Mouse (Mus musculus): Measurements from ENCODE around the gene Adsl. TPM values are rescaled to one million over a fixed set of nuclear protein-coding genes. Genes with fewer than 3 reads are reported as not detected.

The Adsl gene
- polyA plus RNA-seq, 1 experiment from 2014 or later: 164 TPM

- H3K27me3 ChIP-seq (ENCODE audit: control insufficient read depth, insufficient read depth, low read length): no peaks in the 10 kb centered on the region
- WGBS: 36% methylated on average over 1 of the region's 1 CpGs
- no peaks in the 10 kb centered on the region for H3K36me3 ChIP-seq (ENCODE audit: control insufficient read depth, insufficient read depth, low read length)
- H3K4me2 ChIP-seq (ENCODE audit: low read depth, low read length): no peak overlapping the region
- no peaks in the 10 kb centered on the region for H3K9me3 ChIP-seq (replicated peaks; ENCODE audit: control insufficient read depth, low read length)
- H3K27ac ChIP-seq (ENCODE audit: low read length): peak overlapping the region; percentile 92
- ATAC-seq (ENCODE audit: insufficient read depth, low FRiP score): no peak
- H3K4me1 ChIP-seq (ENCODE audit: control insufficient read depth, insufficient read depth, low read length): peaks cover 6% of the 10 kb centered on the region
- no peak overlapping the region for H3K4me3 ChIP-seq (replicated peaks; ENCODE audit: low read length)
- no peak overlapping the region for H3K9ac ChIP-seq (ENCODE audit: low read length)
Observed at GRCm38 (mm10) chr15:80988331-80988730, 40.0 kb downstream of the Adsl start.

GRCm38 (mm10) chr15:80989712-80990111 is 41.4 kb downstream of the Adsl start:
- peak; percentile 96 for ATAC-seq (ENCODE audit: insufficient read depth, low FRiP score)

GRCm38 (mm10) chr15:80994959-80995358 is 46.7 kb downstream of the Adsl start:
- WGBS: 83% methylated on average over 5 of the region's 5 CpGs
- peaks cover 3% of the 10 kb centered on the region; the same call in 1 of the 2 replicates for H3K4me1 ChIP-seq (ENCODE audit: control insufficient read depth, insufficient read depth, low read length)
- no peak overlapping the region for H3K27ac ChIP-seq (ENCODE audit: low read length)
- ATAC-seq (ENCODE audit: insufficient read depth, low FRiP score): no peak
- H3K9ac ChIP-seq (ENCODE audit: low read length): no peak overlapping the region
- H3K4me3 ChIP-seq (replicated peaks; ENCODE audit: low read length): no peak overlapping the region
- H3K27me3 ChIP-seq (ENCODE audit: control insufficient read depth, insufficient read depth, low read length): no peaks in the 10 kb centered on the region
- no peaks in the 10 kb centered on the region for H3K9me3 ChIP-seq (replicated peaks; ENCODE audit: control insufficient read depth, low read length)
- H3K4me2 ChIP-seq (ENCODE audit: low read depth, low read length): no peak overlapping the region
- H3K36me3 ChIP-seq (ENCODE audit: control insufficient read depth, insufficient read depth, low read length): no peaks in the 10 kb centered on the region

More at GRCm38 (mm10) chr15:80989712-80990111, 41.4 kb downstream of the Adsl start:
- H3K4me1 ChIP-seq (ENCODE audit: control insufficient read depth, insufficient read depth, low read length): peaks cover 6% of the 10 kb centered on the region
- no peak overlapping the region for H3K9ac ChIP-seq (ENCODE audit: low read length)
- H3K9me3 ChIP-seq (replicated peaks; ENCODE audit: control insufficient read depth, low read length): no peaks in the 10 kb centered on the region
- H3K4me2 ChIP-seq (ENCODE audit: low read depth, low read length): peak overlapping the region; percentile 16; the same call in 1 of the 2 replicates
- WGBS: 39% methylated on average over 3 of the region's 3 CpGs
- H3K4me3 ChIP-seq (replicated peaks; ENCODE audit: low read length): no peak overlapping the region
- no peaks in the 10 kb centered on the region for H3K36me3 ChIP-seq (ENCODE audit: control insufficient read depth, insufficient read depth, low read length)
- H3K27me3 ChIP-seq (ENCODE audit: control insufficient read depth, insufficient read depth, low read length): no peaks in the 10 kb centered on the region
- peak overlapping the region; percentile 92 for H3K27ac ChIP-seq (ENCODE audit: low read length)

- Histone ChIP-seq H3K27ac (ENCODE audit: low read length) (peak overlapping the region; percentile 47), H3K36me3 (ENCODE audit: control insufficient read depth, insufficient read depth, low read length) (no peaks in the 10 kb centered on the region), H3K4me1 (ENCODE audit: control insufficient read depth, insufficient read depth, low read length) (peaks cover 9% of the 10 kb centered on the region; the same call in 1 of the 2 replicates), H3K9ac (ENCODE audit: low read length) (no peak overlapping the region), H3K27me3 (ENCODE audit: control insufficient read depth, insufficient read depth, low read length) (no peaks in the 10 kb centered on the region), H3K4me3 (replicated peaks; ENCODE audit: low read length) (no peak overlapping the region), H3K4me2 (ENCODE audit: low read depth, low read length) (no peak overlapping the region), H3K9me3 (replicated peaks; ENCODE audit: control insufficient read depth, low read length) (no peaks in the 10 kb centered on the region)
- no peak for ATAC-seq (ENCODE audit: insufficient read depth, low FRiP score)
- 59% methylated on average over 6 of the region's 6 CpGs for WGBS
Observed at GRCm38 (mm10) chr15:80996090-80996835, 48.0 kb downstream of the Adsl start.

- Histone ChIP-seq H3K4me2 (ENCODE audit: low read depth, low read length) (no peak overlapping the region), H3K27me3 (ENCODE audit: control insufficient read depth, insufficient read depth, low read length) (no peaks in the 10 kb centered on the region), H3K4me1 (ENCODE audit: control insufficient read depth, insufficient read depth, low read length) (peaks cover 9% of the 10 kb centered on the region; the same call in 1 of the 2 replicates), H3K36me3 (ENCODE audit: control insufficient read depth, insufficient read depth, low read length) (no peaks in the 10 kb centered on the region), H3K9ac (ENCODE audit: low read length) (no peak overlapping the region), H3K27ac (ENCODE audit: low read length) (peak overlapping the region; percentile 34), H3K9me3 (replicated peaks; ENCODE audit: control insufficient read depth, low read length) (no peaks in the 10 kb centered on the region), H3K4me3 (replicated peaks; ENCODE audit: low read length) (no peak overlapping the region)
- no peak for ATAC-seq (ENCODE audit: insufficient read depth, low FRiP score)
- 24% methylated on average over 1 of the region's 1 CpGs for WGBS
Observed at GRCm38 (mm10) chr15:80997077-80997476, 48.8 kb downstream of the Adsl start.

GRCm38 (mm10) chr15:81000419-81001138 is 52.3 kb downstream of the Adsl start:
- Histone ChIP-seq H3K36me3 (ENCODE audit: control insufficient read depth, insufficient read depth, low read length) (no peaks in the 10 kb centered on the region), H3K27ac (ENCODE audit: low read length) (peak overlapping the region; percentile 37; the same call in 1 of the 2 replicates), H3K4me3 (replicated peaks; ENCODE audit: low read length) (no peak overlapping the region), H3K4me2 (ENCODE audit: low read depth, low read length) (no peak overlapping the region), H3K9ac (ENCODE audit: low read length) (no peak overlapping the region), H3K9me3 (replicated peaks; ENCODE audit: control insufficient read depth, low read length) (no peaks in the 10 kb centered on the region), H3K4me1 (ENCODE audit: control insufficient read depth, insufficient read depth, low read length) (peaks cover 9% of the 10 kb centered on the region; the same call in 1 of the 2 replicates), H3K27me3 (ENCODE audit: control insufficient read depth, insufficient read depth, low read length) (no peaks in the 10 kb centered on the region)
- ATAC-seq (ENCODE audit: insufficient read depth, low FRiP score): peak; percentile 58; the same call in 1 of the 2 replicates
- WGBS: 24% methylated on average over 2 of the region's 4 CpGs

GRCm38 (mm10) chr15:81006127-81006735 is 57.9 kb downstream of the Adsl start:
- H3K9me3 ChIP-seq (replicated peaks; ENCODE audit: control insufficient read depth, low read length): no peaks in the 10 kb centered on the region
- ATAC-seq (ENCODE audit: insufficient read depth, low FRiP score): no peak
- WGBS: 78% methylated on average over 10 of the region's 10 CpGs
- no peaks in the 10 kb centered on the region for H3K36me3 ChIP-seq (ENCODE audit: control insufficient read depth, insufficient read depth, low read length)
- H3K27ac ChIP-seq (ENCODE audit: low read length): no peak overlapping the region
- no peaks in the 10 kb centered on the region for H3K4me1 ChIP-seq (ENCODE audit: control insufficient read depth, insufficient read depth, low read length)
- H3K4me2 ChIP-seq (ENCODE audit: low read depth, low read length): no peak overlapping the region
- H3K27me3 ChIP-seq (ENCODE audit: control insufficient read depth, insufficient read depth, low read length): no peaks in the 10 kb centered on the region
- H3K9ac ChIP-seq (ENCODE audit: low read length): no peak overlapping the region
- H3K4me3 ChIP-seq (replicated peaks; ENCODE audit: low read length): no peak overlapping the region

- Histone ChIP-seq H3K9ac (ENCODE audit: low read length) (no peak overlapping the region), H3K4me1 (ENCODE audit: control insufficient read depth, insufficient read depth, low read length) (no peaks in the 10 kb centered on the region), H3K4me3 (replicated peaks; ENCODE audit: low read length) (no peak overlapping the region), H3K36me3 (ENCODE audit: control insufficient read depth, insufficient read depth, low read length) (no peaks in the 10 kb centered on the region; the same call in 1 of the 2 replicates), H3K27ac (ENCODE audit: low read length) (no peak overlapping the region), H3K27me3 (ENCODE audit: control insufficient read depth, insufficient read depth, low read length) (no peaks in the 10 kb centered on the region), H3K4me2 (ENCODE audit: low read depth, low read length) (no peak overlapping the region), H3K9me3 (replicated peaks; ENCODE audit: control insufficient read depth, low read length) (no peaks in the 10 kb centered on the region)
- WGBS: 96% methylated on average over 9 of the region's 9 CpGs
- no peak for ATAC-seq (ENCODE audit: insufficient read depth, low FRiP score)
Observed at GRCm38 (mm10) chr15:81007339-81007738, 59.0 kb downstream of the Adsl start.

- H3K4me2 ChIP-seq (ENCODE audit: low read depth, low read length): no peak overlapping the region
- ATAC-seq (ENCODE audit: insufficient read depth, low FRiP score): no peak
- no peak overlapping the region for H3K9ac ChIP-seq (ENCODE audit: low read length)
- no peak overlapping the region for H3K4me3 ChIP-seq (replicated peaks; ENCODE audit: low read length)
- H3K27ac ChIP-seq (ENCODE audit: low read length): no peak overlapping the region
- H3K9me3 ChIP-seq (replicated peaks; ENCODE audit: control insufficient read depth, low read length): no peaks in the 10 kb centered on the region
- H3K4me1 ChIP-seq (ENCODE audit: control insufficient read depth, insufficient read depth, low read length): no peaks in the 10 kb centered on the region
- H3K27me3 ChIP-seq (ENCODE audit: control insufficient read depth, insufficient read depth, low read length): no peaks in the 10 kb centered on the region
- no peaks in the 10 kb centered on the region; the same call in 1 of the 2 replicates for H3K36me3 ChIP-seq (ENCODE audit: control insufficient read depth, insufficient read depth, low read length)
- 89% methylated on average over 8 of the region's 8 CpGs for WGBS
Observed at GRCm38 (mm10) chr15:81007905-81008304, 59.6 kb downstream of the Adsl start.

Measured in stomach, embryonic 16.5 days (tissue).